8 mouse cellular contexts compared by ENCODE assay signal in genomic region chr7:28597642-28598446, GRCm38 (mm10). TPM values are rescaled to one million over a fixed set of nuclear protein-coding genes. Genes with fewer than 3 reads are reported as not detected.
A peak's percentile ranks its signal among the peaks of the same experiment; 100 is the strongest.
DNase-seq lines count a peak whose midpoint lies in the region; ATAC-seq and TF ChIP-seq lines count a peak whose summit lies in the region.

Gene Samd4b (minus strand): TSS chr7:28598144.
Gene Pak4 (minus strand): TSS chr7:28598185.

- H3K9ac ChIP-seq in forebrain, postnatal 0 days: peak within 1 kb of the TSS; percentile 61
- H3K9ac ChIP-seq in lung, embryonic 15.5 days: peak within 1 kb of the TSS; percentile 66

- no peaks in the 10 kb centered on the region for H3K27me3 ChIP-seq in G1E (ENCODE audit: insufficient read depth, low read length)
- no peaks in the 10 kb centered on the region for H3K27me3 ChIP-seq in forebrain, postnatal 0 days (ENCODE audit: insufficient read depth, low read length)
- no peaks in the 10 kb centered on the region for H3K27me3 ChIP-seq in lung, embryonic 15.5 days

- H3K4me1 ChIP-seq in G1E (ENCODE audit: insufficient read depth, low read depth, low read length): peaks cover 53% of the 10 kb centered on the region
- peaks cover 7% of the 10 kb centered on the region; the same call in 1 of the 2 replicates for H3K4me1 ChIP-seq in forebrain, postnatal 0 days (ENCODE audit: insufficient read depth)
- peaks cover 57% of the 10 kb centered on the region for H3K4me1 ChIP-seq in lung, embryonic 15.5 days

- peak within 1 kb of the TSS; percentile 76 for H3K4me3 ChIP-seq in G1E (ENCODE audit: low read depth, low read length)
- peak within 1 kb of the TSS; percentile 79 for H3K4me3 ChIP-seq in forebrain, postnatal 0 days (ENCODE audit: low read depth, low read length)
- peak within 1 kb of the TSS; percentile 77 for H3K4me3 ChIP-seq in lung, embryonic 15.5 days

- 2% methylated on average over 66 of the region's 66 CpGs for WGBS in forebrain, postnatal 0 days
- under 1% methylated on average over 66 of the region's 66 CpGs for WGBS in lung, embryonic 15.5 days

- H3K9me3 ChIP-seq in G1E (replicated peaks): no peaks in the 10 kb centered on the region
- no peaks in the 10 kb centered on the region for H3K9me3 ChIP-seq in forebrain, postnatal 0 days (ENCODE audit: low read length)
- no peaks in the 10 kb centered on the region for H3K9me3 ChIP-seq in lung, embryonic 15.5 days

- H3K36me3 ChIP-seq in G1E (replicated peaks): peaks cover 38% of the 10 kb centered on the region
- no peaks in the 10 kb centered on the region for H3K36me3 ChIP-seq in forebrain, postnatal 0 days (ENCODE audit: insufficient read depth)
- H3K36me3 ChIP-seq in lung, embryonic 15.5 days: no peaks in the 10 kb centered on the region

- H3K27ac ChIP-seq in forebrain, postnatal 0 days (ENCODE audit: low read depth, low read length): peak within 1 kb of the TSS; percentile 83
- H3K27ac ChIP-seq in lung, embryonic 15.5 days: peak within 1 kb of the TSS; percentile 91

- DNase-seq in G1E (ENCODE audit: low spot score): peak; percentile 89
- peak; percentile 100 for DNase-seq in cerebellum, adult 18-20 months
- peak; percentile 99 for DNase-seq in forebrain, postnatal 0 days
- DNase-seq in heart, postnatal 4 days: peak; percentile 100
- peak; percentile 98 to 99 for DNase-seq in layer of hippocampus, adult 8-10 months (ENCODE audit: low spot score in 2 of 2)
- peak; percentile 98 for DNase-seq in ovary, adult 18-20 months (ENCODE audit: low spot score)
- peak; percentile 98 for DNase-seq in thymus, postnatal 0 days (ENCODE audit: low spot score)

- ATAC-seq in G1E (ENCODE audit: extremely low read depth, insufficient number of reproducible peaks, low FRiP score, poor library complexity, severe bottlenecking): peak; percentile 91
- peak; percentile 97 for ATAC-seq in forebrain, postnatal 0 days
- ATAC-seq in lung, embryonic 15.5 days (ENCODE audit: borderline replicate concordance, extremely low read depth, low FRiP score, low TSS enrichment): peak; percentile 93

- H3K4me2 ChIP-seq in forebrain, postnatal 0 days (ENCODE audit: low read depth): peak within 1 kb of the TSS; percentile 86
- H3K4me2 ChIP-seq in lung, embryonic 15.5 days: peak within 1 kb of the TSS; percentile 83

- TF ChIP-seq CTCF in G1E (IDR thresholded peaks at IDR 0.05; ENCODE audit: low read depth, low read length): no peak
- TF ChIP-seq CTCF in forebrain, postnatal 0 days (IDR thresholded peaks at IDR 0.05; ENCODE audit: low read depth): peak; percentile 50

RNA-seq across cellular contexts. Expression of gene Samd4b, which starts in this region (rescaled TPM):
- total RNA-seq in G1E (2014; fragmentation: Nextera tagmentation) (62.7 and 75.9 TPM in 2 replicates), G1E (2017) (3.8 and 4.4 TPM in 2 replicates)
- 88.8 and 104 TPM in 2 replicates for polyA plus RNA-seq in G1E (2012)
- 35.2 and 49.1 TPM in 2 replicates for total RNA-seq in forebrain, postnatal 0 days (2014; rRNA removed)
- 21.4 and 23.3 TPM in 2 replicates for polyA plus RNA-seq in forebrain, postnatal 0 days (2015; fragmentation: Nextera tagmentation; extraction: Ambion mirVana)
- 10 to 100 TPM; 49.2 to 50.5 TPM for total RNA-seq in heart, postnatal 4 days (2021)
- 10 to 100 TPM; 62.6 to 73.9 (median 66.2) TPM for total RNA-seq in layer of hippocampus, adult 8-10 months (2022)
- 21.3 and 21.6 TPM in 2 replicates for polyA plus RNA-seq in lung, embryonic 15.5 days (2015; fragmentation: Nextera tagmentation; extraction: Ambion mirVana)
- 10.5 and 10.9 TPM in 2 replicates for polyA plus RNA-seq in thymus, postnatal 0 days (2015; fragmentation: Nextera tagmentation; extraction: Ambion mirVana)

RNA-seq across cellular contexts. Expression of gene Pak4, which starts in this region (rescaled TPM):
- 13.2 and 16.0 TPM in 2 replicates for total RNA-seq in G1E (2014; fragmentation: Nextera tagmentation)
- 5.6 and 6.4 TPM in 2 replicates for total RNA-seq in G1E (2017)
- 72.6 and 85.1 TPM in 2 replicates for polyA plus RNA-seq in G1E (2012)
- 11.5 and 11.9 TPM in 2 replicates for total RNA-seq in forebrain, postnatal 0 days (2014; rRNA removed)
- 7.4 and 11.5 TPM in 2 replicates for polyA plus RNA-seq in forebrain, postnatal 0 days (2015; fragmentation: Nextera tagmentation; extraction: Ambion mirVana)
- total RNA-seq in heart, postnatal 4 days (2021): 10 to 100 TPM; 21.6 to 22.1 TPM
- total RNA-seq in layer of hippocampus, adult 8-10 months (2022): 10 to 100 TPM; 12.2 to 14.2 (median 13.1) TPM
- 55.4 and 60.8 TPM in 2 replicates for polyA plus RNA-seq in lung, embryonic 15.5 days (2015; fragmentation: Nextera tagmentation; extraction: Ambion mirVana)
- polyA plus RNA-seq in thymus, postnatal 0 days (2015; fragmentation: Nextera tagmentation; extraction: Ambion mirVana): 15.4 and 20.3 TPM in 2 replicates

Comparison
In these comparisons a context has a peak if more than half of its experiments do, and no peak if none do; other contexts are left out.
1. Peak in every context shown above with its lines: DNase-seq, ATAC-seq, H3K4me3 ChIP-seq and H3K27ac ChIP-seq.